Mouse (Mus musculus) liver, embryonic 12.5 days (tissue): ENCODE measurements around the gene Leng8. TPM values are rescaled to one million over a fixed set of nuclear protein-coding genes. Genes with fewer than 3 reads are reported as not detected.

Experiments
- ATAC-seq: fragments of 200-750 bp; cut with Nextera tagmentation; 2 replicates; pipeline ENCODE4 v1.8.0; 2017; ENCODE audit warnings: moderate number of reproducible peaks, mild to moderate bottlenecking, moderate library complexity
- H3K27ac ChIP-seq: fragments of 300-500 bp; sonication (generic); 2 replicates; pipeline ENCODE4 v1.5.1; 2016; ENCODE audit warnings: mild to moderate bottlenecking
- H3K27me3 ChIP-seq: fragments of 300-500 bp; sonication (generic); replicated peaks from 2 replicates; pipeline ENCODE4 v1.6.1; 2016; ENCODE audit warnings: mild to moderate bottlenecking, moderate library complexity
- H3K36me3 ChIP-seq: fragments of 300-500 bp; sonication (generic); 2 replicates; pipeline ENCODE4 v1.6.1; 2016; ENCODE audit warnings: mild to moderate bottlenecking, moderate library complexity
- H3K4me1 ChIP-seq: fragments of 300-500 bp; sonication (generic); 2 replicates; pipeline ENCODE4 v1.6.1; 2016
- H3K4me2 ChIP-seq: fragments of 300-500 bp; sonication (generic); 2 replicates; pipeline ENCODE4 v1.6.1; 2016; ENCODE audit warnings: mild to moderate bottlenecking, moderate library complexity
- H3K4me3 ChIP-seq: fragments of 300-500 bp; sonication (generic); 2 replicates; pipeline ENCODE4 v1.5.1; 2016; ENCODE audit warnings: mild to moderate bottlenecking, moderate library complexity
- H3K9ac ChIP-seq: fragments of 300-500 bp; sonication (generic); 2 replicates; pipeline ENCODE4 v1.6.1; 2016; ENCODE audit warnings: mild to moderate bottlenecking, moderate library complexity
- H3K9me3 ChIP-seq: fragments of 300-500 bp; sonication (generic); replicated peaks from 2 replicates; pipeline ENCODE4 v1.6.1; 2016; ENCODE audit warnings: mild to moderate bottlenecking, moderate library complexity
- WGBS: fragments of 180-500 bp; shearing (Covaris S2); methylation state at CpG from one replicate; pipeline ENCODE4 v1.1.7; 2016; ENCODE audit not compliant: insufficient replicate concordance; 5-methylcytosine and 5-hydroxymethylcytosine counted together
- polyA plus RNA-seq: library from polyadenylated mRNA; unstranded; fragments of >200 nt; fragmentation: Nextera tagmentation; extraction: Ambion mirVana; gene quantifications from 2 replicates; pipeline ENCODE4 v1.2.1, GENCODE M21; 2016

Gene Leng8
- polyA plus RNA-seq, 1 experiment from 2014 or later, result 39.3 TPM

DNA sequence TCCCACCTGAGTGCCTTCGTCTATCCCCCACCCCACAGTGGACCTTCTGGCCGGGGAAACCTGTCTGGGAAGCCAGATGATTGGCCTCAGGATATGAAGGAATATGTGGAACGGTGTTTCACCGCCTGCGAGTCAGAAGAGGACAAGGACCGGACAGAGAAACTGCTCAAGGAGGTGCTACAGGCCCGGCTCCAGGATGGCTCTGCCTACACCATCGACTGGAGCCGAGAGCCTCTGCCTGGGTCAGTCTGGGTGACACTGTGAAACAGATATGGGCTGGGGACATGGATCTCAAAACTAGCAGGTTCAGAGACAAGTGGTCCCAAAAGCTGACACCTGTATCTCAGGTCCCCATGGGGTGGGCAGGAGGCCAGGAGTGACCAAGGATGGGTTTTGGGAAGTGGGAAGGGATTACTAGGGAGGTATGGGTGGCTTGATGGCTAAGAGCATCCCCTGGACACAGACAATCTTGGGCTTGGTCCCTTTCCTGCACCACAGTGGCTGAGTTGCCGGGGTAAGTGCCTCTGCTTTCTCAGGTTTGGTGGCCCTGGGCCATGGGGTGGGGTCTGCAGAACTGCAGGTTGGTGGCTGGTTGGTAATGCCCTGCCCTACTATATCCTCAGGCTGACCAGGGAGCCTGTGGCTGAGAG lies 6.1 kb downstream of the Leng8 start:
- Histone ChIP-seq H3K9me3 (no peaks in the 10 kb centered on the region), H3K9ac (no peak overlapping the region), H3K4me1 (peaks cover 30% of the 10 kb centered on the region), H3K36me3 (peaks cover 100% of the 10 kb centered on the region), H3K4me2 (no peak overlapping the region), H3K27me3 (no peaks in the 10 kb centered on the region), H3K4me3 (no peak overlapping the region), H3K27ac (no peak overlapping the region)
- ATAC-seq, result no peak
- WGBS, result 91% methylated on average over 10 of the region's 10 CpGs

DNA sequence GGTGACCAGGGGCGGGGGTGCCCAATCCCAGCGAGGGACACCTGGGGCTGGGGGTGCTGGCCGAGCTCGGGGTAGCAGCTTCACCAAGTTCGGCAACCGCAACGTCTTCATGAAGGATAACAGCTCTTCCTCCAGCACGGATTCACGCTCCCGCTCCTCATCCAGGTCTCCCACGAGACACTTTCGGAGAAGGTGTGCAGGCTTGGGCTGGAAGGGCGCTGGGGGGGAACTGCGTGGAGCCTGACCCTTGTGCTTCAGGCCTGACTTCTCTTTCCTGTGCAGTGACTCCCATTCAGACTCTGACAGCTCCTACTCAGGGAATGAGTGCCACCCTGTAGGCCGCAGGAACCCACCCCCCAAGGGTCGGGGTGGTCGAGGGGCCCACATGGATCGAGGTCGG lies 6.7 kb downstream of the Leng8 start:
- 94% methylated on average over 19 of the region's 19 CpGs for WGBS
- H3K4me3 ChIP-seq, result no peak overlapping the region
- no peak for ATAC-seq
- no peak overlapping the region for H3K4me2 ChIP-seq
- no peaks in the 10 kb centered on the region for H3K27me3 ChIP-seq
- peaks cover 99% of the 10 kb centered on the region for H3K36me3 ChIP-seq
- H3K9ac ChIP-seq, result no peak overlapping the region
- no peaks in the 10 kb centered on the region for H3K9me3 ChIP-seq
- peaks cover 30% of the 10 kb centered on the region for H3K4me1 ChIP-seq
- no peak overlapping the region for H3K27ac ChIP-seq

DNA sequence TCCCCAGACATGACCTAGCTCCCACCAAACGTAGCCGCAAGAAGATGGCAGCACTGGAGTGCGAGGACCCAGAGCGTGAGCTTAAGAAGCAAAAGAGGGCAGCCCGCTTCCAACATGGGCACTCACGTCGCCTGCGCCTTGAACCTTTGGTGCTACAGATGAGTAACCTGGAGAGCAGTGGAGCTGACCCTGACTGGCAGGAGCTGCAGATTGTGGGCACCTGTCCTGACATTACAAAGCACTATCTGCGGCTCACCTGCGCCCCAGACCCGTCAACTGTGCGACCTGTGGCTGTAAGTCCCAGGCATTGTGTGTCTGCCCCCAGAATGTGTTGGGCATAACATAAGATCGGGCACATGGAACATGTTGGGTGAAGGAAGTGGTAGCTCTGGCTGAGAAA lies 7.2 kb downstream of the Leng8 start:
- Histone ChIP-seq H3K27me3 (no peaks in the 10 kb centered on the region), H3K4me1 (peaks cover 31% of the 10 kb centered on the region), H3K9ac (no peak overlapping the region), H3K4me2 (no peak overlapping the region), H3K36me3 (peaks cover 94% of the 10 kb centered on the region), H3K4me3 (no peak overlapping the region), H3K27ac (no peak overlapping the region), H3K9me3 (no peaks in the 10 kb centered on the region)
- no peak for ATAC-seq
- WGBS, result 95% methylated on average over 13 of the region's 13 CpGs

DNA sequence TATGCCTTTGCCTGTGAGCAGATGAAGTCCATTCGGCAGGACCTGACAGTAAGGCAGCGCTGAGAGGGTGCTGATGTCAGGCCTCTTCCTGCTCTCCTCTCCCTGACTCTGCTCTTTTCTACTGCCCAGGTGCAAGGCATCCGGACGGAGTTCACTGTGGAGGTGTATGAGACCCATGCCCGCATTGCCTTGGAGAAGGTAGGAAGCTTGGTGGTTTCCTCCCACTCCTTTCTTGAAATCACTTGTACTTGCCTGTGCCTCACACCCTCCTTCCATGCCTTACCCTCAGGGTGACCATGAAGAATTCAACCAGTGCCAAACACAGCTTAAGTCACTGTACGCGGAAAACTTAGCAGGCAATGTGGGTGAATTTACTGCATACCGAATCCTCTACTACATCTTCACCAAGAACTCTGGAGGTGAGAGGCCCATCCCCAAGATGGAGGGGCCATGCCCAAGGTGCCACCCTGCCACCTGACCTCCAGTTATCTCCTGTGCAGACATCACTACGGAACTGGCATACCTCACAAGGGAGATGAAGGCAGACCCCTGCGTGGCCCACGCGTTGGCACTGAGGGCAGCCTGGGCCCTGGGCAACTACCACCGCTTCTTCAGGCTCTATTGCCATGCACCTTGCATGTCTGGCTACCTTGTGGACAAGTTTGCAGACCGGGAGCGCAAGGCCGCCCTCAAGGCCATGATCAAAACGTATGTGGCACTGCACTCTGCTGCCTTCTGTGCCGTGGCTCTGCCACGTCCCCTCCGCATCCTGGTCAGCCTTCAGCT lies 8.1 kb downstream of the Leng8 start:
- Histone ChIP-seq H3K4me2 (no peak overlapping the region), H3K27ac (no peak overlapping the region), H3K4me3 (no peak overlapping the region), H3K9me3 (no peaks in the 10 kb centered on the region), H3K9ac (no peak overlapping the region), H3K36me3 (peaks cover 85% of the 10 kb centered on the region), H3K4me1 (peaks cover 32% of the 10 kb centered on the region), H3K27me3 (no peaks in the 10 kb centered on the region)
- 94% methylated on average over 20 of the region's 20 CpGs for WGBS
- ATAC-seq, result no peak

DNA sequence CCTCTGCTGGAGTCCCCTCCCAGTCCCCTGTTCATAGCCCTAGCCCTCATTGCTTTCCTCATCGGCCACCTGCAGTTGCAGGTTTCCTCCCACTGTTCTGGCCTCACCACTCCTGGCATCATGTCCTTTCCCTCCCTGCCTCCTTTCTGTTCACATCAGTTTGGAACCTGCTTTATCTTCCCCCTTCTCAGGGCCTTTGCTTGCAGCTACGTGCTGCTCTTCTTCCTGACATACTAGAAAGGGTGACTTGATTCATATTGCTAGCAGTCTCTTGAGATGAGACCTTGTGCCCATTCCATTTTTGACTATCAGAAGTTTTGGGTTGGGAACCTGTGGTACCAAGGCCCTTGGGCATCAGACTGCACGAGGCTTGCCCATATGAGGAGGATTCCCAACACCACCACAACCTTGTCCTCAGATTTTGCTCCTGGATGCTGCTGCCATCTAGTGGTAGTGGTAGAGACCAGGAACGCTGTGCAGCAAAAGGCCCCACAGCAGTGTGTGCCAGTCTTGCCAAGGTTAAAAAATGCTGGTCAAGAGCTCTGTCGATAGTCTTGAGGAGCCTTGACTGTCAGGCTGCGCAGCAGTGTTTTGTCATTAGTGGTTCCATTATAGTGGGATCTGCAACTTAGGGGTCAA lies 8.8 kb downstream of the Leng8 start:
- Histone ChIP-seq H3K4me3 (no peak overlapping the region), H3K9me3 (no peaks in the 10 kb centered on the region), H3K4me2 (no peak overlapping the region), H3K27ac (no peak overlapping the region), H3K36me3 (peaks cover 78% of the 10 kb centered on the region), H3K4me1 (peaks cover 39% of the 10 kb centered on the region), H3K9ac (no peak overlapping the region), H3K27me3 (0 out of 2 replicates have a peak, but pooled peaks cover 2% of the 10 kb centered on the region)
- ATAC-seq, result no peak
- WGBS, result 69% methylated on average over 6 of the region's 6 CpGs

DNA sequence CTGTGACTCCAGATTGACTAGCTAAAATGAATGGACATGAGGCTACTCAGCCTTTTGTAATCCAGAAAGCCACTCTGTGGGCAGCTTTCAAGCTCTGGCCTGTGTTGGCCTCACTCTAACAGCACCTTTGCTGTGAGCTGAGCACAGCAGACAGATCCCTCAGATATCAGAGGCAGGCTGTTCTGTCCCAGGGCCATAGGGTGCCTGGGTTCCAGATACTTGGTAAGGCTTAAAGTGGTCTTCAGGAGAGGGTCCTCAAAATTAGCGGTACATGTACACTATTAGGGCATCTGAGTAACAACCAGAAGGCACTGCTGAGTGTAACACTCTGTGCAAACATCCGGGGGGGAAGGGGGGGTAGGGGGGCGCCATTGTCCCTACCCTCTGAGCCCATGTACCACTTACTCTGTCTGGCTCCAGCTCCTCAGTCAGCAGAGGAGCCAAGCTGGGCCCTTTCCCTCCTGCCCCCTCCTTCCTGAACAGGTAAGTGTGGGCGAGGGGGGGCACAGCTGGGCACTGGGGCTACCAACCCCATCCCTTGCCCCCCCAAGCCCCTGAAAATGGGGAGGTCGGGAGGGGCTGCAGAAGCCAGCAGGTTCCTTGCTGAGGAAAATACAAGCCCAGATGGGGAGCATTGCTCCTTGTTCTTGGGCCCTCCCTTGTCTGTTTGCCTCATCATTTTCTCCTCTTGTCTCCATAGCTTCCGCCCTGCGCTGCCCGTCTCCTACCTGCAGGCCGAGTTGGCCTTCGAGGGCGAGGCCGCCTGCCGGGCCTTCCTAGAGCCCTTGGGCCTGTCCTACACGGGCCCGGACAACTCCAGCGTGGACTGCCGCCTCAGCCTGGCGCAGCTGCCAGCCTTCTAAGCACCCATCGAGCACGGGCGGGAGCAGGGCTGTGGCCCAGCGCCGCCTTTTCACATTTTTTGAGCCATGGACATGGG lies 9.7 kb downstream of the Leng8 start:
- Histone ChIP-seq H3K4me1 (peaks cover 48% of the 10 kb centered on the region), H3K27ac (no peak overlapping the region), H3K27me3 (peaks cover 10% of the 10 kb centered on the region), H3K36me3 (peaks cover 69% of the 10 kb centered on the region), H3K9me3 (no peaks in the 10 kb centered on the region), H3K4me2 (peak overlapping the region; percentile 4; the same call in 1 of the 2 replicates), H3K4me3 (no peak overlapping the region), H3K9ac (no peak overlapping the region)
- ATAC-seq, result no peak
- WGBS, result 90% methylated on average over 23 of the region's 23 CpGs

DNA sequence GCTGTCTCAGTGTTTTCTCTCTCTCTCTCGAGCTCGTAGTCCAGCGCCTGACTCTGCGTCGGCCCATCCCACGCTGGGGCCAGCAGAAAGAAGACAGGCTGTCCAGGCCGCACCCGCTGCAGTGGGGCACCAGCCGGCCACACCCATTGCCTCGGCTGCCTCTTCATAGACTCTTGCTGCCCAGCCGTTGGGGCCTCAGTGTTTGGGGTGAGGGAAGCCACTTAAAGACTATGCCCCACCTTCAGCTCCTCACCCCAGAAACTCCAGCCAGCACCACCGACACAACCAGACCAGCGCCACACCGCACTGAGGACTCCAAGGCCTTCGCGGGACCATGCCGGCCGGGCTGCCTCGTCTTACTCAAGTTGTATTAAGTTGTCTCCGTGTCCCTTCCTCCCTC lies 10.5 kb downstream of the Leng8 start:
- WGBS, result 66% methylated on average over 20 of the region's 20 CpGs
- peaks cover 16% of the 10 kb centered on the region for H3K27me3 ChIP-seq
- no peak overlapping the region for H3K27ac ChIP-seq
- ATAC-seq, result no peak
- H3K4me2 ChIP-seq, result peak overlapping the region; percentile 4; the same call in 1 of the 2 replicates
- H3K9me3 ChIP-seq, result no peaks in the 10 kb centered on the region
- H3K36me3 ChIP-seq, result peaks cover 61% of the 10 kb centered on the region
- no peak overlapping the region for H3K4me3 ChIP-seq
- H3K9ac ChIP-seq, result no peak overlapping the region
- peaks cover 49% of the 10 kb centered on the region for H3K4me1 ChIP-seq

DNA sequence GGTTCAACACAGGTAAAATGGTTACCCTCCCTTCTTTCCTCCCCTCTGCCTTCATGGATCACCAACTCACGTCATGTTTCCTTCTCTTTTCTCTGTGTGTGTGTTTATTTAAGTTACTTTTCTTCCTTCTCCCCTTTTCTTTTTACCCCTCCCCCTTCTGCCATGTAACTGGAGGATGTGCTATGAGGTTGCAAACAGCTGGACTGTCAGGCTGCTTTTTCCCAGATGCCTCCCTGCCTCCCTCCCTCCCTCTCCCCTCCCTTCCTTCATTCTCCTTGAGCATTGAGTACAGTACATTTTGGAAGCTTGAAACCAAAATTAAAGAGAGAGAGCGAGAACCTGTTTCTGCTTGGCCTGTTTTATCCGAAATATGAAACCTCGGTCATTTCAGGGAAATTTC lies 11.0 kb downstream of the Leng8 start:
- H3K36me3 ChIP-seq, result peaks cover 56% of the 10 kb centered on the region
- no peak for ATAC-seq
- H3K4me2 ChIP-seq, result peak overlapping the region; percentile 93
- no peak overlapping the region for H3K27ac ChIP-seq
- no peaks in the 10 kb centered on the region for H3K9me3 ChIP-seq
- peaks cover 49% of the 10 kb centered on the region for H3K4me1 ChIP-seq
- H3K9ac ChIP-seq, result no peak overlapping the region
- H3K4me3 ChIP-seq, result no peak overlapping the region
- H3K27me3 ChIP-seq, result peaks cover 20% of the 10 kb centered on the region
- WGBS, result 84% methylated on average over 4 of the region's 4 CpGs

DNA sequence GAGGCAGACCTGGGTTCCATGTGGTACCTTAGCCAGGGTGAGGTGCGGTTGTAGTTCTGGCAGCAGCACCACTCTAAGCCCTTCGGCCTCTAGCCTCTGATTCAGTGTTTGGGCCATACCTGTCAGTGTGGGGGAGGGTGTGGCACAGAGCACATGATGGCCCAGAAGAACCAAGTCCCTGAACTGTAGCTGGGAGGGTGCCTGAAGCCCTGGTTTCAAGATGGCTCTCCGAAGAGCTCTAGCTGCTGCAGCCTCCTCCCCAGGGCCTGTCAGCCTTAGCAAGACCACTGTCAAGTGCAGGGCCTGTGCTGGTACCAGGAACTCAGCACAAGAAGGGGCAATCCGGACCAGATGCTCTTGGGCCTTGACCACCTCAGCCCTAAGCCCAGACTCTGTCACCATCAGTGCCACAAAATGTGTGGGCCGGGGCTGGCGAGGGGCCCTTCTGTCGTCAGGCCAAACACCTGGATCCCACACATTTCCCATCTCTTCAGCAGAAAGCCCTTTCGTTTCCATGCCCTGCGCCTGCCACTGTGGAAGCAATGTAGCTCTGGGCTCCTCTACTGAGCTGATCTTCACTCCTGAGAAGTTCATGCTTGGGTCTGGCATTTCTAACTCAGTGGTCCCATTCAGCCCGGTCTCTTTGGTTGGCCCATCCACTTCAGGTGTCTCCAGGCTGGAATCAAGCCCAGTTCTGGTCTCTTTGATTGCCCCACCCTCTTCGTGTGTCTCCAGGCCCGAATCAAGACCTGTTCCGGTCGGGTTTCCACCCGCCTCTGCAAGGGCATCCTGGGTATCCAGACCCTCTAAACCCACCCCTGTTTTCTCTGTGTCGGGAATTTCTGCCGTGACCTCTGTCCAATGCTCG lies 11.7 kb downstream of the Leng8 start:
- H3K27me3 ChIP-seq, result peaks cover 20% of the 10 kb centered on the region
- peak; percentile 7 for ATAC-seq
- H3K4me2 ChIP-seq, result peak overlapping the region; percentile 93
- H3K9me3 ChIP-seq, result no peaks in the 10 kb centered on the region
- H3K27ac ChIP-seq, result peak overlapping the region; percentile 94
- WGBS, result 34% methylated on average over 18 of the region's 18 CpGs
- peaks cover 49% of the 10 kb centered on the region for H3K4me1 ChIP-seq
- peak overlapping the region; percentile 84 for H3K9ac ChIP-seq
- H3K36me3 ChIP-seq, result peaks cover 49% of the 10 kb centered on the region
- peak overlapping the region; percentile 86 for H3K4me3 ChIP-seq

DNA sequence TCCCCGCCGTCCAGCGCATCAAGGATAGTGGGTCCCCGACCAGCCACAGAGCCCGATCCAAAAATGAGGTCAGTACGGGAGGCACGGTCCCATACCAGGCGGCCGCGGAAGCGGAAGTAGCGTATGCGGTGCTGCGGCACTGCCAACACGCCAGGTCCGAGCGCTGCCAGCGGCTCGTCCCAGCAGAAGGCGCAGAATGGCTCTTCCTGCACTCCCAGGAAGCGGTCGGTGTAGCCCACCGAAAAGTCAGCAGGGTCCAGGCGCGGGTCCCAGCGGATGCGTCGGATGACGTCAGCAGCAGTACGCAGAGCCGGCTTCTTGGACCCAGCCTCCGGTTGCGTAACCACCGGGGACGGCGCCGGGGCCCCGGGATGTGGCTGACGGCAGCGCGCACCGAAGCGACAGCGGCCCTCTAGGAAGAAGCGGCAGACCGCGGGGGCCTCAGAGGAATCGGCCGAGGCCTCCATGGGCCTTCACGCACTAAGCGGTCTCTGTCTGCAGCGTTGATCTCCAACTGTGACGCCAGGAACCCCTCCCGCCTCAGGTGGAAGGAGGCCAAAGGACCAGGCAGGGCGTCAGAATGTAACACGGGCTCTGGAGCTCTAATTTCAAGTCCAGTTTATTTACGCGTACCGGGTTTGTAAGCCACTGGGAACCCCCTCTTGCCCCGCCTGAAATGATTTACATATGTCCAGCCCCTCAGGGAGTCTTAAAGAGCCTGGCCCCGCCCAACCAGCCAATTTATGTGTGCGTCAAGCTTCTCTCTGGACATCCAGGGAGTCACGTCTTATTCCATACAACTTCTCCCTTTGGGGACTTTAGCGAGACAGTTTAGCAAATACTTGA lies 12.6 kb downstream of the Leng8 start:
- Histone ChIP-seq H3K9ac (peak overlapping the region; percentile 84), H3K4me2 (peak overlapping the region; percentile 93), H3K27ac (peak overlapping the region; percentile 94), H3K27me3 (peaks cover 20% of the 10 kb centered on the region), H3K36me3 (peaks cover 40% of the 10 kb centered on the region), H3K4me1 (peaks cover 57% of the 10 kb centered on the region), H3K9me3 (no peaks in the 10 kb centered on the region), H3K4me3 (peak overlapping the region; percentile 86)
- peak; percentile 80 for ATAC-seq
- under 1% methylated on average over 64 of the region's 64 CpGs for WGBS
